Mouse (Mus musculus) lung, embryonic 16.5 days (tissue): ENCODE results near the gene Nat8f6. TPM values are rescaled to one million over a fixed set of nuclear protein-coding genes. Genes with fewer than 3 reads are reported as not detected.
"Not testable (repeated sequence)": the region's sequence is repeated elsewhere in the genome, so short reads cannot be mapped to it uniquely, and the experiment has no call there.

Source experiments
- ATAC-seq: fragments of 200-750 bp; cut with Nextera tagmentation; 2 replicates; pipeline ENCODE4 v1.8.0; 2017; ENCODE audit warnings: low read depth, mild to moderate bottlenecking, moderate library complexity
- H3K27ac ChIP-seq: fragments of 300-500 bp; sonication (generic); 2 replicates; pipeline ENCODE4 v1.5.1; 2014; ENCODE audit warnings: mild to moderate bottlenecking, control low read depth, low read length
- H3K27me3 ChIP-seq: fragments of 300-500 bp; sonication (generic); 2 replicates; pipeline ENCODE4 v1.6.1; 2014; ENCODE audit warnings: low read depth, low read length, mixed read lengths; ENCODE audit not compliant: control insufficient read depth, insufficient read depth
- H3K36me3 ChIP-seq: fragments of 300-500 bp; sonication (generic); 2 replicates; pipeline ENCODE4 v1.6.1; 2014; ENCODE audit warnings: low read length; ENCODE audit not compliant: control insufficient read depth, insufficient read depth
- H3K4me1 ChIP-seq: fragments of 300-500 bp; sonication (generic); replicated peaks from 2 replicates; pipeline ENCODE4 v1.6.1; 2014; ENCODE audit warnings: low read length, mixed read lengths; ENCODE audit not compliant: control insufficient read depth, insufficient read depth
- H3K4me2 ChIP-seq: fragments of 300-500 bp; sonication (generic); 2 replicates; pipeline ENCODE4 v1.6.1; 2014; ENCODE audit warnings: low read depth, low read length, control low read depth
- H3K4me3 ChIP-seq: fragments of 300-500 bp; sonication (generic); 2 replicates; pipeline ENCODE4 v1.5.1; 2014; ENCODE audit warnings: mild to moderate bottlenecking, low read length, control low read depth
- H3K9ac ChIP-seq: fragments of 300-500 bp; sonication (generic); 2 replicates; pipeline ENCODE4 v1.6.1; 2014; ENCODE audit warnings: low read length, control low read depth
- H3K9me3 ChIP-seq: fragments of 300-500 bp; sonication (generic); 2 replicates; pipeline ENCODE4 v1.6.1; 2016; ENCODE audit warnings: low read length; ENCODE audit not compliant: control insufficient read depth
- WGBS: fragments of 180-500 bp; shearing (Covaris S2); extraction: QIAGEN DNeasy Blood & Tissue Kit; methylation state at CpG from one replicate; pipeline ENCODE4 v1.1.7; 2014; 5-methylcytosine and 5-hydroxymethylcytosine counted together
- microRNA-seq: library from miRNA; unstranded; fragments of <30 nt; microRNA quantifications from one replicate; pipeline ENCODE4, GENCODE M21; 2016
- polyA plus RNA-seq: library from polyadenylated mRNA; unstranded; fragments of >200 nt; fragmentation: Nextera tagmentation; extraction: Ambion mirVana; gene quantifications from 2 replicates; pipeline ENCODE4 v1.2.1, GENCODE M21; 2015

Gene Nat8f6
- polyA plus RNA-seq, 1 experiment from 2014 or later: not detected

- H3K4me3 ChIP-seq, H3K4me2 ChIP-seq, H3K4me1 ChIP-seq, H3K9me3 ChIP-seq, ATAC-seq, H3K36me3 ChIP-seq, H3K27ac ChIP-seq, H3K27me3 ChIP-seq, H3K9ac ChIP-seq: not testable (repeated sequence)
- 78% methylated on average over 5 of the region's 6 CpGs for WGBS
These were observed 57.4 kb downstream of the Nat8f6 start for GRCm38 (mm10) chr6:85763127-85764070.

GRCm38 (mm10) chr6:85762678-85763077, 58.1 kb downstream of the Nat8f6 start:
- H3K36me3 ChIP-seq, H3K27me3 ChIP-seq, H3K4me2 ChIP-seq, H3K4me3 ChIP-seq, H3K4me1 ChIP-seq, ATAC-seq, H3K9ac ChIP-seq, H3K27ac ChIP-seq, H3K9me3 ChIP-seq: not testable (repeated sequence)
- WGBS: 86% methylated on average over 1 of the region's 2 CpGs

Small RNA genes within 50 kb of the gene (microRNA-seq; reads per million reads assigned to microRNA genes)
- not detected for gene Mir6375

Other genes starting within 250 kb of the Nat8f6 start
- gene Alms1, start 233.4 kb downstream of the Nat8f6 start, polyA plus RNA-seq: 5.1 TPM in 2 replicates
- gene Nat8f7, start 107.7 kb downstream of the Nat8f6 start, polyA plus RNA-seq: not detected in 2 replicates
- not detected in 2 replicates for gene Nat8f3, start 55.2 kb downstream of the Nat8f6 start, polyA plus RNA-seq
- gene Nat8f5, start within 50 bp of the Nat8f6 start, polyA plus RNA-seq: not detected in 2 replicates
- not detected in 2 replicates for gene Nat8, start 11.1 kb upstream of the Nat8f6 start, polyA plus RNA-seq
- not detected in 2 replicates for gene Nat8f2, start 48.2 kb upstream of the Nat8f6 start, polyA plus RNA-seq
- 5.3 and 6.2 TPM in 2 replicates for gene Nat8f4, start 83.9 kb upstream of the Nat8f6 start, polyA plus RNA-seq
- 27.2 and 33.8 TPM in 2 replicates for gene Tprkb, start 90.9 kb upstream of the Nat8f6 start, polyA plus RNA-seq
- gene Nat8f1, start 94.7 kb upstream of the Nat8f6 start, polyA plus RNA-seq: 4.8 and 6.4 TPM in 2 replicates
- 45.1 and 48.7 TPM in 2 replicates for gene Dusp11, start 140.7 kb upstream of the Nat8f6 start, polyA plus RNA-seq
- gene Figla, start 195.2 kb upstream of the Nat8f6 start, polyA plus RNA-seq: not detected in 2 replicates
- gene Add2, start 207.7 kb upstream of the Nat8f6 start, polyA plus RNA-seq: 3.3 and 3.4 TPM in 2 replicates